Mouse (Mus musculus): ENCODE measurements around the gene Vgll2.

Gene Vgll2

GRCm38 (mm10) chr10:52022413-52023212, at the start of gene Vgll2:
Gene Vgll2 (plus strand): TSS chr10:52022502.
- peak; percentile 6 to 12 for DNase-seq (ENCODE audit: low spot score in 2 of 2)

GRCm38 (mm10) chr10:51975137-51975536, 47.2 kb upstream of the Vgll2 start:
- DNase-seq (ENCODE audit: low spot score in 2 of 2) = no peak

GRCm38 (mm10) chr10:51975587-51975986, 46.7 kb upstream of the Vgll2 start:
- no peak for DNase-seq (ENCODE audit: low spot score in 2 of 2)

- DNase-seq (ENCODE audit: low spot score in 2 of 2) = no peak
Measured at GRCm38 (mm10) chr10:51981651-51982050, 40.7 kb upstream of the Vgll2 start.

GRCm38 (mm10) chr10:51982395-51982794, 39.9 kb upstream of the Vgll2 start:
- DNase-seq (ENCODE audit: low spot score in 2 of 2) = no peak

- DNase-seq (ENCODE audit: low spot score in 2 of 2) = no peak
Measured at GRCm38 (mm10) chr10:52018471-52018870, 3.8 kb upstream of the Vgll2 start.

- DNase-seq (ENCODE audit: low spot score in 2 of 2) = no peak
Measured at GRCm38 (mm10) chr10:52021231-52021630, 1.1 kb upstream of the Vgll2 start.

GRCm38 (mm10) chr10:52021736-52022394, 437 bp upstream of the Vgll2 start:
- no peak for DNase-seq (ENCODE audit: low spot score in 2 of 2)

- DNase-seq (ENCODE audit: low spot score in 2 of 2) = no peak
Measured at GRCm38 (mm10) chr10:52023213-52024052, 1.1 kb downstream of the Vgll2 start.

- no peak for DNase-seq (ENCODE audit: low spot score in 2 of 2)
Measured at GRCm38 (mm10) chr10:52024053-52024410, 1.7 kb downstream of the Vgll2 start.

GRCm38 (mm10) chr10:52025291-52025690, 3.0 kb downstream of the Vgll2 start:
- DNase-seq (ENCODE audit: low spot score in 2 of 2) = no peak

- DNase-seq (ENCODE audit: low spot score in 2 of 2) = no peak
Measured at GRCm38 (mm10) chr10:52025821-52026220, 3.5 kb downstream of the Vgll2 start.

- DNase-seq (ENCODE audit: low spot score in 2 of 2) = no peak
Measured at GRCm38 (mm10) chr10:52027161-52028035, 5.1 kb downstream of the Vgll2 start.

GRCm38 (mm10) chr10:52028561-52029370, 6.5 kb downstream of the Vgll2 start:
- DNase-seq (ENCODE audit: low spot score in 2 of 2) = no peak

- DNase-seq (ENCODE audit: low spot score in 2 of 2) = no peak
Measured at GRCm38 (mm10) chr10:52029421-52030080, 7.2 kb downstream of the Vgll2 start.

GRCm38 (mm10) chr10:52033729-52034128, 11.4 kb downstream of the Vgll2 start:
- no peak for DNase-seq (ENCODE audit: low spot score in 2 of 2)

GRCm38 (mm10) chr10:52039392-52039791, 17.1 kb downstream of the Vgll2 start:
- DNase-seq (ENCODE audit: low spot score in 2 of 2) = no peak

GRCm38 (mm10) chr10:52043086-52043485, 20.8 kb downstream of the Vgll2 start:
- no peak for DNase-seq (ENCODE audit: low spot score in 2 of 2)

GRCm38 (mm10) chr10:52048287-52048686, 26.0 kb downstream of the Vgll2 start:
- DNase-seq (ENCODE audit: low spot score in 2 of 2) = no peak

GRCm38 (mm10) chr10:52072482-52072881, 50.2 kb downstream of the Vgll2 start:
- DNase-seq (ENCODE audit: low spot score in 2 of 2) = peak in 1 of 2 experiments; percentile 18

Data from frontal cortex, postnatal 14 days (tissue).